Mouse (Mus musculus) forebrain, embryonic 14.5 days (tissue): Measurements from ENCODE around the gene Slc30a7. TPM values are rescaled to one million over a fixed set of nuclear protein-coding genes. Genes with fewer than 3 reads are reported as not detected.

ENCODE experiments used
- ATAC-seq: fragments of 200-750 bp; cut with Nextera tagmentation; 2 replicates; pipeline ENCODE4 v1.8.0; 2017; ENCODE audit warnings: mild to moderate bottlenecking, moderate library complexity
- DNase-seq: peaks from one replicate; pipeline ENCODE4 v3.0.0-alpha.2; 2015; ENCODE audit warnings: low spot score
- H3K27ac ChIP-seq: fragments of 300-500 bp; sonication (generic); 2 replicates; pipeline ENCODE4 v1.5.1; 2014; ENCODE audit warnings: low read depth, mild to moderate bottlenecking, control low read depth, low read length, moderate library complexity
- H3K27me3 ChIP-seq: fragments of 300-500 bp; sonication (generic); replicated peaks from 2 replicates; pipeline ENCODE4 v1.6.1; 2014; ENCODE audit warnings: low read length, control low read depth, mixed read lengths; ENCODE audit not compliant: control insufficient read depth, insufficient read depth
- H3K36me3 ChIP-seq: fragments of 300-500 bp; sonication (generic); 2 replicates; pipeline ENCODE4 v1.6.1; 2014; ENCODE audit warnings: low read length, control low read depth; ENCODE audit not compliant: control insufficient read depth, insufficient read depth
- H3K4me1 ChIP-seq: fragments of 300-500 bp; sonication (generic); 2 replicates; pipeline ENCODE4 v1.6.1; 2014; ENCODE audit warnings: antibody characterized with exemption, low read length, control low read depth; ENCODE audit not compliant: control insufficient read depth, insufficient read depth
- H3K4me2 ChIP-seq: fragments of 300-500 bp; sonication (generic); 2 replicates; pipeline ENCODE4 v1.6.1; 2014; ENCODE audit warnings: mild to moderate bottlenecking, control low read depth, low read length
- H3K4me3 ChIP-seq: fragments of 300-500 bp; sonication (generic); 2 replicates; pipeline ENCODE4 v1.5.1; 2014; ENCODE audit warnings: low read depth, low read length, control low read depth
- H3K9ac ChIP-seq: fragments of 300-500 bp; sonication (generic); 2 replicates; pipeline ENCODE4 v1.6.1; 2014; ENCODE audit warnings: mild to moderate bottlenecking, low read length, control low read depth, moderate library complexity
- H3K9me3 ChIP-seq: fragments of 300-500 bp; sonication (generic); replicated peaks from 2 replicates; pipeline ENCODE4 v1.6.1; 2016; ENCODE audit warnings: low read length, control low read depth, mixed read lengths; ENCODE audit not compliant: control insufficient read depth
- WGBS: fragments of 180-500 bp; shearing (Covaris S2); extraction: QIAGEN DNeasy Blood & Tissue Kit; methylation state at CpG from one replicate; pipeline ENCODE4 v1.1.7; 2014; 5-methylcytosine and 5-hydroxymethylcytosine counted together
- polyA plus RNA-seq: library from polyadenylated mRNA; unstranded; fragments of >200 nt; fragmentation: Nextera tagmentation; extraction: Ambion mirVana; gene quantifications from 2 replicates; pipeline ENCODE4 v1.2.1, GENCODE M21; 2014

Gene Slc30a7
- 22.2 and 23.1 TPM in 2 replicates for polyA plus RNA-seq

DNA sequence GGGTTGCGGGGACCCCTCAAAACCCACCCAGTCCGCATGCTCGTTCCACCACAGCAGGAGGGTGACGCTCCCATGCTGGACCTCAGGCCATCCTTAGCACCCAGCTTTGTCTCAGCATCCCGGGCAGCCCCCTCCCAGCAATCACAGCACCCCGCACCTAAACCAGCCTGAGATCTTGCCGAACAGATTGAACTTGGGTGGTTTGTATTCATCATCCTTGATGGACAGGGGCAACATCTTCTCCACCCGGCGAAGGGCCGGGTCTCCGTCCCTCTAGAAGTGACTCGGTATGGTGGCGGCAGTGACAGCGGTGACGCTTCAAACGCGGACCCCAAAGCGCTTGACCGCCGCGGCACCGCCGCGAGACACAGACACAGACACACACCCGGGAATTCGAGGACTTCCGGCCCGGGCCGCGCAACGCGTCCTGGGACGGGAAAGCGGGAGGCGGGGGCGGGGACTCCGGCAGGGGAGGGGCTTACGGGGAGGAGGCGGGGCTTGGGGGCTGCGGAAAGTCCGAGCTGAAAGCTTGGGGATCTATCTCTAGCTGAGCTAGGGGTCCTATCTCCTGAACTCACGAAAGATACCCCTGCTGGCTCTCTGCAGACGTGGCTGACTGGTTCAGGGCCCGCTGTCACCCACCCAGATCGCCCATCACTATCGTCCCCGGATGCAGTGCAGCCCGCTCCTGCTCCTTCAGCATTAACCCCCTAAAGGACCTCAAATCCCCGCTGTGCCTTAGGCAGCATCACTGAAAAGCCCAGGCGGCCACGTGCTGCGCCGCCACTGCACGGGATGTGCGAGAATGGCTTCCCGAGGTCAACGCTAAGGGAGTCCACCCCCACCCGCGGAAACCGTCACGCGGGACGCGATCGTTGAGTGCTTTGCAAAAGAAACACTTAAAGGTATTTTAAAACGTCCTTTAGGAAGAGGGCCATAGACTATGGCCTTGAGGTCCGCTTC is at the start of gene Slc30a7, which contains the start of gene Extl2:
Gene Slc30a7 (minus strand): TSS at position 429 of the 963 bp plus-strand sequence.
Gene Extl2 (plus strand): TSS at position 485 of the 963 bp plus-strand sequence.
- peak; percentile 95 for ATAC-seq
- peak within 1 kb of the TSS; percentile 89 for H3K9ac ChIP-seq
- no peaks in the 10 kb centered on the region for H3K9me3 ChIP-seq
- under 1% methylated on average over 67 of the region's 67 CpGs for WGBS
- H3K27me3 ChIP-seq: no peaks in the 10 kb centered on the region
- peaks cover 10% of the 10 kb centered on the region; the same call in 1 of the 2 replicates for H3K4me1 ChIP-seq
- peak within 1 kb of the TSS; percentile 85 for H3K4me3 ChIP-seq
- H3K27ac ChIP-seq: peak within 1 kb of the TSS; percentile 84
- peak within 1 kb of the TSS; percentile 89 for H3K4me2 ChIP-seq
- peak; percentile 91 for DNase-seq
- H3K36me3 ChIP-seq: peaks cover 9% of the 10 kb centered on the region

DNA sequence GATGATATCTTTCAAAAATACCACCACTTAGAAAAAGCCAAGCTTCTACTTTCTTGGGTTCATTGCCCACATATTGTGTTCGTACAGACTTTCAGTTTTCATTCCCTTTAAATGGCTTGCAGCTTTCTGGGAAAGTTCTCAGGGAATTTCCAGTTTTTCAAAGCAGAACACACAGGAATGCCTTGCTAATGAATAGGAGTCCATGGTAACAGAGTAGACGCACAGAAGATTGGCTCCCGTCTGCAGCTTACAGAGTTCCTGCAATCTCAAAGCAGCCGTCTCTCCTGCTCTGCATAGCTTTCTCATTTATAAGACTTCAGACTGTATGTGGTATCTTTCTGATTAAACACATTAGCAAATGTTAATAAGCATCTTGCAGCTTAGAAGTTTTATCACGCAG is 39.8 kb upstream of the Slc30a7 start:
- WGBS: 15% methylated on average over 5 of the region's 5 CpGs
- no peak overlapping the region for H3K27ac ChIP-seq
- ATAC-seq: peak; percentile 74

DNA sequence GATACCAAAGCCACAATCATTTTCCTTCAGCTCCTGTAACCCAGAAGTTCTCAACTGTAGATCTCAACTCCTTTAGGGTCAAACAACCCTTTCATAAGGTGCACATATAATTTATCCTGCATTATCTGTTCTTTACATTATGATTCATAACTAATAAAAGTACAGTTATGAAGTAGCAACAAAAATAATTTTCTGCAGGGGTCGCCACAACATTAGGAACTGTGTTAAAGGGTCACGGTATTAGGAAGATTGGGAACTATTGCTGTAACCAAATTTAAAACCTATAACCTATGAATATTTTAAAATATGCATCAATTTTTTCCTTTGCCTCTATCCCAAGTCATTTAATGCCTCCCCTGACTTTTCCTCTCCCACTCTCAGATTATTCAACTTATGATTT is 38.8 kb upstream of the Slc30a7 start:
- no peak overlapping the region for H3K27ac ChIP-seq
- ATAC-seq: no peak
- H3K4me1 ChIP-seq: 0 out of 2 replicates have a peak, but pooled peaks cover 3% of the 10 kb centered on the region
- H3K9ac ChIP-seq: no peak overlapping the region
- no peak overlapping the region for H3K4me2 ChIP-seq
- H3K36me3 ChIP-seq: no peaks in the 10 kb centered on the region
- H3K27me3 ChIP-seq: no peaks in the 10 kb centered on the region
- H3K9me3 ChIP-seq: no peaks in the 10 kb centered on the region
- no peak overlapping the region for H3K4me3 ChIP-seq
- DNase-seq: no peak
- WGBS: 90% methylated on average over 2 of the region's 2 CpGs

More for the DNA sequence above, 39.8 kb upstream of the Slc30a7 start:
- no peak overlapping the region for H3K4me2 ChIP-seq
- 0 out of 2 replicates have a peak, but pooled peaks cover 3% of the 10 kb centered on the region for H3K4me1 ChIP-seq
- DNase-seq: peak; percentile 73
- H3K9me3 ChIP-seq: no peaks in the 10 kb centered on the region
- H3K9ac ChIP-seq: no peak overlapping the region
- H3K27me3 ChIP-seq: no peaks in the 10 kb centered on the region
- no peak overlapping the region for H3K4me3 ChIP-seq
- H3K36me3 ChIP-seq: no peaks in the 10 kb centered on the region

DNA sequence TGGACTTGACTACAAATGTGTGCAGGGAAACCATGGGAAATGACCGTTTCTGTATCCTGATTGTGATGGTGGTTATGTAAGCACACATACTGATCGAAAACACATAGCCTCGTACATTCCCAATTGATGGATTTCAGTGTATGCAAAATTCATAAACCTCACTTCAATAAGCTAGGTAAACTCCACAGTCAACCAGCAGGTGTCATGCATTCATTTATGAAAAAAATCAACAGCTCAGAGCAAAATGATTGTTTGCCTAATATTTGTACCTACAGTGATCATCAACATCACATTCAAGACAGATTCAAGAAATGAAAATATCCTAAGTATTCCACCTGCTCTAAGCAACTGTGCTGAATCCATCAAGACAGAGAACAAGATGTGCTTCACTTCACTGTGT is 33.6 kb upstream of the Slc30a7 start:
- Histone ChIP-seq H3K27me3 (no peaks in the 10 kb centered on the region), H3K27ac (no peak overlapping the region), H3K4me1 (no peaks in the 10 kb centered on the region), H3K9ac (no peak overlapping the region), H3K4me2 (no peak overlapping the region), H3K9me3 (no peaks in the 10 kb centered on the region), H3K36me3 (no peaks in the 10 kb centered on the region), H3K4me3 (no peak overlapping the region)
- DNase-seq: peak; percentile 51
- 88% methylated on average over 3 of the region's 3 CpGs for WGBS
- ATAC-seq: no peak

DNA sequence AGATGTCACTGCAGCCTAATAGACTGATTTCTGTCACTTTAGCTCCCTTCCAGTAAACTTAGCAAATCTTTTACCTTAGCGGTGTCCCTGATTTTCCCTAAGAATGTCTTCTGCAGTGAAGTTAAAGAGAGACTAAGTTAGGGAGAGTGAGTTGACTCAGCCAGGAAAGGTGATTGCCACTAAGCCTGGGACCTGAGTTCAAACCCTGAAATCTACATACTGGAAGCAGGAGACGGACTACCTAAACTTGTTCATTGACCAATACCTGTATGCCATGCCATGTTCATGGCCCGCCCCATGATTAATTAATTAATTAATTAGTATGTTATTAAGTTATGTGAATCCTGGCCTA is 26.6 kb upstream of the Slc30a7 start:
- no peak overlapping the region for H3K4me3 ChIP-seq
- peak; percentile 89 for DNase-seq
- no peaks in the 10 kb centered on the region for H3K4me1 ChIP-seq
- no peak overlapping the region for H3K4me2 ChIP-seq
- H3K27ac ChIP-seq: no peak overlapping the region
- WGBS: 57% methylated on average over 3 of the region's 3 CpGs
- no peaks in the 10 kb centered on the region for H3K9me3 ChIP-seq
- H3K9ac ChIP-seq: no peak overlapping the region
- H3K36me3 ChIP-seq: no peaks in the 10 kb centered on the region
- ATAC-seq: peak; percentile 75
- H3K27me3 ChIP-seq: no peaks in the 10 kb centered on the region

DNA sequence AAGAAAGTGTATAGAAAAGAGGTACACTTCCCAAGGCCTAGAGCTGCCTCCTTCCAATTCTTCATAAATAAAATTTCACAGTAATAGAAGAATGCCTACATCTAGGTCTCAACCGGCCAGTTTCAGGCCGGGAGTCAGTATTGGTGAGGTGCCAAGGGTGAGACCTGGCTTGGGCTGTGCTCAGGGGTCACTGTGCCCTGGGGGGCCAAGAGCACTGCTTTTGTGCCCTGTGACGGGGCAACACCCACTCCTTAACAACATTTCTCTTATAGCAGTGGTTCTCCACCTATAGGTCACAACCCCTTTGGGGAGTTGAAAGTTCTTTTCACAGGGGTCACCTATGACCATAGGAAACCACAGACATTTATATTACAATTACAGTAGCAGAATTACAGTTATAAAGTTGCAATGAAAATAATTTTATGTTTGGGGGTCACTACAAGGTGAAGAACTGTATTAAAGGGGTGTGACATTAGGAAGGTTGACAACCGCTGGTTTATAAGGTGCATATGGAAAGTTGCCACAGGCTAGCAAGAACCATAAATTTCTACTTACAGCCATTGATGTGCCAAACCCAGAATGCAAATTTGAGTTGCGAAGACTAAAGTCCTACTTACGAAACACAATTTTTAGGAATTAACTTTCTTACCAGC is 26.1 kb upstream of the Slc30a7 start:
- DNase-seq (no peak), ATAC-seq (peak; percentile 44; the same call in 1 of the 2 replicates)
- no peak overlapping the region for H3K4me3 ChIP-seq
- no peaks in the 10 kb centered on the region for H3K27me3 ChIP-seq
- WGBS: 55% methylated on average over 6 of the region's 6 CpGs
- no peak overlapping the region for H3K27ac ChIP-seq
- H3K9me3 ChIP-seq: no peaks in the 10 kb centered on the region
- H3K4me1 ChIP-seq: no peaks in the 10 kb centered on the region
- H3K9ac ChIP-seq: no peak overlapping the region
- H3K4me2 ChIP-seq: no peak overlapping the region
- 0 out of 2 replicates have a peak, but pooled peaks cover 1% of the 10 kb centered on the region for H3K36me3 ChIP-seq

DNA sequence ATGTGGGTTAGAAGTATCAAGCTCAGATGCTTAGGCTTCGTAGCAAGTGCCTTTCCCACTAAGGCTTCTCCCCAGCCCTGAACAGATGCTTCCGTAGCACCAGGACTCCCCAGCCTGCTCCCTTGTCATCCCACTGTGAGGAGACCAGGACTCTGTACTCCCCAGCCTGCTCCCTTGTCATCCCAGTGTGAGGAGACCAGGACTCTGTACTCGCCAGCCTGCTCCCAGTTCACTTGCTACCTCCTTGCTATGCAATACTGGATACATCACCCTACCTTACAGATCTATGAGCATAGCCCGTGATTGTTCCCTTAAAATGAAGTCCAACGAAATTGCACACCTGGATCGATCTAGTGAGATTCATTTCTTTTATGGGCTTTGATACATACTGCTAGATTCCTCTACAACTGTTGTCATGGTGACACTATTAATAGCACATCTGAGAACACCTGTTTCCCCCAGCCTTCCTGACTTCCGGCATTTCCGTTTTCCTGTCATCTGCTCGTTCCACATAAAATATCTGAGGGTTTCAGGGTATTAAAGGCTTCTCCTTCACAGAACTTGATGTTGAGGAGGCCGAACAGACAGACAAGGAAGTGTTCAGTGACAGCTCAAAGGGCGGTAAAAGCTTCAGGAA is 23.1 kb upstream of the Slc30a7 start:
- H3K4me2 ChIP-seq: no peak overlapping the region
- no peak overlapping the region for H3K4me3 ChIP-seq
- H3K9ac ChIP-seq: no peak overlapping the region
- H3K36me3 ChIP-seq: peaks cover 16% of the 10 kb centered on the region; the same call in 1 of the 2 replicates
- no peaks in the 10 kb centered on the region for H3K27me3 ChIP-seq
- H3K4me1 ChIP-seq: no peaks in the 10 kb centered on the region
- DNase-seq: no peak
- H3K27ac ChIP-seq: no peak overlapping the region
- no peaks in the 10 kb centered on the region for H3K9me3 ChIP-seq
- WGBS: 80% methylated on average over 11 of the region's 11 CpGs
- ATAC-seq: peak; percentile 30; the same call in 1 of the 2 replicates

DNA sequence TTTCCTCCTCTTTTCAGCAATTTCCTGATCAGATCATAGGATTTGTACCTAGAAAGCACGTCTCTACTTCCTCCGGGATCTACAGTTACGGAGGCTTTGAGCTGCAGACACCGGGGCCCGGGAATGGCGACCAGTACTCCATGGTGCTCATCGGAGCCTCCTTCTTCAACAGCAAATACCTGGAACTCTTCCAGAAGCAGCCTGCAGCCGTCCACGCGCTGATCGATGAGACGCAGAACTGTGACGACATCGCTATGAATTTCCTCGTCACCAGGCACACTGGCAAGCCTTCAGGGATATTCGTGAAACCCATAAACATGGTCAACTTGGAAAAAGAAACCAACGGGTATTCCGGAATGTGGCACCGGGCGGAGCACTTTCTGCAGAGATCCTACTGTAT is 19.8 kb upstream of the Slc30a7 start:
- Histone ChIP-seq H3K36me3 (peaks cover 20% of the 10 kb centered on the region; the same call in 1 of the 2 replicates), H3K4me1 (peaks cover 5% of the 10 kb centered on the region; the same call in 1 of the 2 replicates), H3K27ac (no peak overlapping the region), H3K27me3 (no peaks in the 10 kb centered on the region), H3K4me3 (no peak overlapping the region), H3K9me3 (no peaks in the 10 kb centered on the region), H3K9ac (no peak overlapping the region), H3K4me2 (no peak overlapping the region)
- no peak for ATAC-seq
- 80% methylated on average over 20 of the region's 20 CpGs for WGBS
- DNase-seq: no peak
